Mouse (Mus musculus): Measurements from ENCODE around the gene Fggy. TPM values are rescaled to one million over a fixed set of nuclear protein-coding genes. Genes with fewer than 3 reads are reported as not detected.

Gene Fggy
- polyA plus RNA-seq, 1 experiment from 2014 or later, result 6.4 TPM

- Histone ChIP-seq H3K27ac (ENCODE audit: low read length) (no peak overlapping the region), H3K4me1 (ENCODE audit: control insufficient read depth, insufficient read depth, low read length) (no peaks in the 10 kb centered on the region), H3K4me3 (ENCODE audit: low read length) (no peak overlapping the region), H3K4me2 (ENCODE audit: low read depth, low read length) (no peak overlapping the region), H3K27me3 (ENCODE audit: control insufficient read depth, insufficient read depth, low read length) (no peaks in the 10 kb centered on the region), H3K9me3 (replicated peaks; ENCODE audit: control insufficient read depth, low read length) (0 out of 2 replicates have a peak, but pooled peaks cover 3% of the 10 kb centered on the region), H3K9ac (ENCODE audit: low read length) (no peak overlapping the region), H3K36me3 (ENCODE audit: control insufficient read depth, insufficient read depth) (no peaks in the 10 kb centered on the region)
- 46% methylated on average over 1 of the region's 1 CpGs for WGBS
- no peak for ATAC-seq (replicated peaks; ENCODE audit: extremely low read depth, insufficient read depth, low FRiP score)
Measured at GRCm38 (mm10) chr4:95947896-95948295, 390.6 kb downstream of the Fggy start.

- no peaks in the 10 kb centered on the region for H3K27me3 ChIP-seq (ENCODE audit: control insufficient read depth, insufficient read depth, low read length)
- no peak for ATAC-seq (replicated peaks; ENCODE audit: extremely low read depth, insufficient read depth, low FRiP score)
Measured at GRCm38 (mm10) chr4:95953328-95953727, 396.0 kb downstream of the Fggy start.

GRCm38 (mm10) chr4:95966928-95967724, 409.8 kb downstream of the Fggy start, which contains the start of gene Hook1:
Hook1 (plus strand) TSS chr4:95967240.
- Histone ChIP-seq H3K27me3 (ENCODE audit: control insufficient read depth, insufficient read depth, low read length) (no peaks in the 10 kb centered on the region), H3K36me3 (ENCODE audit: control insufficient read depth, insufficient read depth) (no peaks in the 10 kb centered on the region), H3K27ac (ENCODE audit: low read length) (peak within 1 kb of the TSS; percentile 43; the same call in 1 of the 2 replicates), H3K9ac (ENCODE audit: low read length) (peak within 1 kb of the TSS; percentile 81), H3K9me3 (replicated peaks; ENCODE audit: control insufficient read depth, low read length) (no peaks in the 10 kb centered on the region), H3K4me1 (ENCODE audit: control insufficient read depth, insufficient read depth, low read length) (peaks cover 5% of the 10 kb centered on the region), H3K4me2 (ENCODE audit: low read depth, low read length) (peak within 1 kb of the TSS; percentile 88), H3K4me3 (ENCODE audit: low read length) (peak within 1 kb of the TSS; percentile 72)
- under 1% methylated on average over 79 of the region's 82 CpGs for WGBS
- peak; percentile 100 for ATAC-seq (replicated peaks; ENCODE audit: extremely low read depth, insufficient read depth, low FRiP score)

More at GRCm38 (mm10) chr4:95953328-95953727, 396.0 kb downstream of the Fggy start:
- Histone ChIP-seq H3K4me1 (ENCODE audit: control insufficient read depth, insufficient read depth, low read length) (no peaks in the 10 kb centered on the region), H3K36me3 (ENCODE audit: control insufficient read depth, insufficient read depth) (no peaks in the 10 kb centered on the region), H3K4me2 (ENCODE audit: low read depth, low read length) (no peak overlapping the region), H3K9me3 (replicated peaks; ENCODE audit: control insufficient read depth, low read length) (no peaks in the 10 kb centered on the region), H3K4me3 (ENCODE audit: low read length) (no peak overlapping the region), H3K27ac (ENCODE audit: low read length) (no peak overlapping the region), H3K9ac (ENCODE audit: low read length) (no peak overlapping the region)

Data from heart, embryonic 16.5 days (tissue).